Mouse (Mus musculus): ENCODE data around the gene Pbld1.

- no peak for TF ChIP-seq EP300 (IDR thresholded peaks at IDR 0.05; ENCODE audit: low read depth)
- TF ChIP-seq CTCF (IDR thresholded peaks at IDR 0.05; ENCODE audit: low read depth): no peak
Measured at GRCm38 (mm10) chr10:63117583-63117982, 57.6 kb downstream of the Pbld1 start.

Measured in liver, embryonic 14.5 days (tissue).